Mouse (Mus musculus) left cerebral cortex, postnatal 14 days (tissue): Measurements from ENCODE around the gene Olfr391-ps. TPM values are rescaled to one million over a fixed set of nuclear protein-coding genes. Genes with fewer than 3 reads are reported as not detected.

Source experiments
- DNase-seq, 2 experiments: peaks; one replicate each; pipeline ENCODE4 v3.0.0; 2021 to 2022; ENCODE audit warnings: low spot score in 2 of 2, mixed read lengths in 1 of 2
- intact Hi-C: fragments of 180-260 bp; cut with DNase I; formaldehyde crosslinking; loops from one replicate; pipeline ENCODE4 v1.15.1; 2025
- long read RNA-seq, 2 experiments: library from polyadenylated mRNA; stranded (forward); transcript quantifications; one replicate each; pipeline ENCODE4 v2.0.0; 2021
- total RNA-seq, 2 experiments: library from RNA; stranded (reverse); gene quantifications; 2 replicates each; pipeline ENCODE4 v1.2.3; 2021

The Olfr391-ps gene
- not detected for total RNA-seq
- long read RNA-seq, experiment 1, result 0 reads
- long read RNA-seq, experiment 2, result 0 reads

DNA sequence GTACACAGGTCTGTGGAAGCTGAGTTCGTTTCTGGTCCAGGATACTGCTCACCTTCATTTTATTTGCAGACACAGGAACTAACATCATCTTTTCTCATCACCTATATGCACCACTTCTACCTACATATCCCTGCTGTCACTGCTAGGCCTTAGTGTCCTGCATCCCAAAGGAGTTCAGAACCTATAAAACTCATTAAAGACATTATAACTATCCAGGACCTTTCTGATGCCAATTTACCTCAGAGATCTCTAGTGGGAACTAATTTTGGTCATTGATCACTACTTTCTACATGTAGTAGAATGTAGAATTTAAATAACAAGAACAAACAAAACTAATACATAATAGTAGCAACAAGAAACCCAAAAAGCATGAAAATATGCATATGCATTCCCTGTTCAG is at the start of gene Olfr391-ps:
Gene Olfr391-ps, minus strand, starts transcription at position 101 of the 400 bp plus-strand sequence.
- no peak for DNase-seq
- intact Hi-C loops, result no loop called here

DNA sequence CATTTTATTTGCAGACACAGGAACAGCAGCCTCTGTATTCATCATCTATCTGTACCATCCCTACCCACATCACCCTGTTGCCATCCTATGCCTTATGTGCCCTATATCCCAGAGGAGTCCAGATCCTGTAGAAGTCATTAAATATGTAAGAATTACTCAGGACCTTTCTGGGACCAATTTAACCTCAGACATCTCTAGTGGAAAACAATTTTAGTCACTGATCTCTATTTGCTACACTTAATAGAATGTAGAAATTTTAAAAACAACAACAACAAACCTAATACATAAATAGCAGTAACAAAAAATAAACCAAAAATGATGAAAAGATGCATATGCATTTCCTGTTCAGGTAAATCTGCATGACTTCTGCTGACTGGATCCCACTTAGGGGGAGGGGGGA is 48.5 kb upstream of the Olfr391-ps start, which contains the start of gene Olfr393:
Gene Olfr393, minus strand, starts transcription at position 101 of the 400 bp plus-strand sequence.
- DNase-seq, result no peak
- intact Hi-C loops, result no loop called here

DNA sequence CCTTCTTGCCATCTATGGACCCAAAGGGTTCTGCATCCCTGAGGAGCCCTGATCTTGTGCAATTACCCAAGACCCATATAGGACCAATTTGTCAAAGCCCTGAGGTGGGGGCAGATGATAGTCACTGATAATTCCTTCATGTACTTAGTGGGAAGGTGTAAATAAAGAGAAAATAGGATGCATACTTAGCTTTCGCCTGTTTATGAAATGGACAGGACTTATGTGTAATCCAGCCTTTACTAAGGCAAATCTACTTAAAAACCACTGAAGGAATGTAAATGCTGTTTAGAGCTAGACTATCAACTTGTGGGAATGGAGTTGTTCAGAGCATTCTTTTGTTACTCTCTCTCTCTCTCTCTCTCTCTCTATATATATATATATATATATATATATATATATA is 14.1 kb upstream of the Olfr391-ps start, which contains the start of gene Olfr392:
Gene Olfr392, minus strand, starts transcription at position 101 of the 400 bp plus-strand sequence.
- no peak for DNase-seq
- intact Hi-C loops, result no loop called here

DNA sequence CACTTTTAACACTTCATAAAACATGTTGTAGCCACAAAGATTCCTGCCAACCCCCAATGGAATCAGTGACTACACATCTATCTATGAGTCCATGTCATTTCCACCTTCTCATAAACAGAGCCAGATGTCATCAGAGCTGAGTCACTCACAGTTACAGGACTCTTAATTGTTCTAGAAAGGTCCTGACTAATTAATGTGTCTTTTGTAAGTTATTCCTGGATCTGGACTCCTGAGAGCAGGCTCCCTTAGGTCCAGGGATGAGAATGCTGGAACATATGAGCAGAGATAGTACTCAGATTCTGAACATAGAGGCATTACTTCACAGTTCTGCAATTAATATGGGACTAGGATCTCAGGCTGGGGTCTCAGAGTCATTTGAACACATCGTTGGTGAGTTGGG is 20.2 kb downstream of the Olfr391-ps start, which contains the start of gene Olfr390:
Gene Olfr390, plus strand, starts transcription at position 301 of the 400 bp plus-strand sequence.
- no peak for DNase-seq
- intact Hi-C loops, result no loop called here

DNA sequence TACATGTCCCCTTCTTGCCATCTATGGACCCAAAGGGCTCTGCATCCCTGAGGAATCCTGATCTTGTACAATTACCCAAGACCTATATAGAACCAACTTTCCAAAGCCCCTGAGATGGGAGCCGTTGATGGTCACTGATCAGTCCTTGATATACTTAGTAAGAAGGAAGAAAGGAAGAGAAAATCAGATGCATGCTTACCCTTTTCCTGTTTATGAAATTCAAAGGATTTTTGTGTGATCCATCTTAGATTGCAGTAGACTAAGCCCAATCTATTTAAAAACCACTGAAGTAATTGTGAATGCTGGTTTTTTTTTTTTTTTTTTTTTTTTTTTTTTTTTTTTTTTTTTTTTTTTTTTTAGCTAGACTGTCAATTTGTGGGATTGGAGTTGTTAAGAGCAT is 22.2 kb downstream of the Olfr391-ps start, which contains the start of gene Olfr389:
Gene Olfr389, minus strand, starts transcription at position 101 of the 400 bp plus-strand sequence.
- intact Hi-C loops, result no loop called here
- DNase-seq, result no peak

DNA sequence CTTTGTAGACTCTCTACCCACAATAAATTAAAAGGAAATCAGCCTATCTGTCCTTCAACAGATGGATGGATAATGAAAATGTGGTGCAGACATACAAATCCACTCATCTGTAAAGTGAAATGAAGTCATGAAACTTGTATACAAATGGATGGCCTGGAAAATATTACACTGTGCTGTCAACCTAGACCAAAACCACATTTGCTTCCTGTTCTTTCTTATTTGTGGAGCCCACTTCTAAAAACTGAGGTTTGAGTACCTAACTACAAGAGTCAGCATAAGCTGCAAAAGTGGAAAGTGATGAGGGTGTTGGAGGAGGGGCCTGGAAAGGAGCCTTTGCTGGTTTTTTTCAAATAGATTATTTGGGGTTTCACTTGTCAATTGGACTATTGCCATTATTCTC is 43.7 kb downstream of the Olfr391-ps start:
- intact Hi-C loops, result no loop called here
- no peak for DNase-seq

Other genes starting within 250 kb of the Olfr391-ps start
- not detected for gene Olfr385, start 210.0 kb downstream of the Olfr391-ps start, total RNA-seq
- gene Olfr384, start 204.5 kb downstream of the Olfr391-ps start, total RNA-seq, result not detected
- not detected for gene Zfp735, start 114.3 kb downstream of the Olfr391-ps start, total RNA-seq
- gene Olfr389, start 22.3 kb downstream of the Olfr391-ps start, total RNA-seq, result not detected
- gene Olfr390, start 20.1 kb downstream of the Olfr391-ps start, total RNA-seq, result not detected
- gene Olfr392, start 14.0 kb upstream of the Olfr391-ps start, total RNA-seq, result not detected
- not detected for gene Olfr393, start 48.4 kb upstream of the Olfr391-ps start, total RNA-seq
- not detected for gene Olfr394, start 87.7 kb upstream of the Olfr391-ps start, total RNA-seq
- not detected for gene Olfr395, start 106.2 kb upstream of the Olfr391-ps start, total RNA-seq
- not detected for gene Olfr23, start 133.6 kb upstream of the Olfr391-ps start, total RNA-seq
- not detected for gene Olfr397, start 157.8 kb upstream of the Olfr391-ps start, total RNA-seq
- not detected for gene Olfr398, start 187.4 kb upstream of the Olfr391-ps start, total RNA-seq